Mouse (Mus musculus): ENCODE measurements around the gene Sppl2b. TPM values are rescaled to one million over a fixed set of nuclear protein-coding genes. Genes with fewer than 3 reads are reported as not detected.
A peak's percentile ranks its signal among the peaks of the same experiment; 100 is the strongest.

The Sppl2b gene
- polyA plus RNA-seq, 1 experiment from 2014 or later = 44.5 TPM

- Histone ChIP-seq H3K27me3 (0 out of 2 replicates have a peak, but pooled peaks cover 6% of the 10 kb centered on the region), H3K36me3 (no peaks in the 10 kb centered on the region), H3K9me3 (no peaks in the 10 kb centered on the region), H3K4me1 (no peaks in the 10 kb centered on the region), H3K4me3 (no peak overlapping the region), H3K9ac (no peak overlapping the region), H3K4me2 (no peak overlapping the region), H3K27ac (no peak overlapping the region)
- WGBS = 66% methylated on average over 2 of the region's 2 CpGs
- ATAC-seq (ENCODE audit: insufficient number of reproducible peaks, low FRiP score, low TSS enrichment, low read depth) = no peak
Measured at GRCm38 (mm10) chr10:80880901-80881300, 25.8 kb downstream of the Sppl2b start.

GRCm38 (mm10) chr10:80881301-80881700, 26.2 kb downstream of the Sppl2b start:
- 26% methylated on average over 10 of the region's 10 CpGs for WGBS
- Histone ChIP-seq H3K4me2 (no peak overlapping the region), H3K27ac (no peak overlapping the region), H3K4me3 (no peak overlapping the region), H3K36me3 (no peaks in the 10 kb centered on the region), H3K27me3 (0 out of 2 replicates have a peak, but pooled peaks cover 6% of the 10 kb centered on the region), H3K9ac (no peak overlapping the region), H3K9me3 (no peaks in the 10 kb centered on the region), H3K4me1 (no peaks in the 10 kb centered on the region)
- ATAC-seq (ENCODE audit: insufficient number of reproducible peaks, low FRiP score, low TSS enrichment, low read depth) = no peak

GRCm38 (mm10) chr10:80887181-80887580, 32.1 kb downstream of the Sppl2b start:
- Histone ChIP-seq H3K4me1 (no peaks in the 10 kb centered on the region), H3K9me3 (no peaks in the 10 kb centered on the region), H3K9ac (no peak overlapping the region), H3K36me3 (no peaks in the 10 kb centered on the region), H3K4me2 (no peak overlapping the region), H3K27ac (no peak overlapping the region), H3K27me3 (peaks cover 29% of the 10 kb centered on the region), H3K4me3 (no peak overlapping the region)
- ATAC-seq (ENCODE audit: insufficient number of reproducible peaks, low FRiP score, low TSS enrichment, low read depth) = no peak
- WGBS = 67% methylated on average over 11 of the region's 11 CpGs

- H3K36me3 ChIP-seq = peaks cover 11% of the 10 kb centered on the region
- H3K27ac ChIP-seq = no peak overlapping the region
- H3K4me2 ChIP-seq = no peak overlapping the region
- H3K4me3 ChIP-seq = no peak overlapping the region
- no peak for ATAC-seq (ENCODE audit: insufficient number of reproducible peaks, low FRiP score, low TSS enrichment, low read depth)
- no peak overlapping the region for H3K9ac ChIP-seq
- H3K27me3 ChIP-seq = peaks cover 2% of the 10 kb centered on the region; the same call in 1 of the 2 replicates
- H3K9me3 ChIP-seq = no peaks in the 10 kb centered on the region
- 83% methylated on average over 7 of the region's 7 CpGs for WGBS
- H3K4me1 ChIP-seq = peaks cover 20% of the 10 kb centered on the region
Measured at GRCm38 (mm10) chr10:80895100-80895499, 40.0 kb downstream of the Sppl2b start.

- ATAC-seq (ENCODE audit: insufficient number of reproducible peaks, low FRiP score, low TSS enrichment, low read depth) = no peak
- Histone ChIP-seq H3K9me3 (no peaks in the 10 kb centered on the region), H3K27me3 (no peaks in the 10 kb centered on the region), H3K4me3 (no peak overlapping the region), H3K4me1 (peaks cover 20% of the 10 kb centered on the region), H3K36me3 (peaks cover 11% of the 10 kb centered on the region), H3K4me2 (no peak overlapping the region), H3K9ac (no peak overlapping the region), H3K27ac (no peak overlapping the region)
- 83% methylated on average over 6 of the region's 6 CpGs for WGBS
Measured at GRCm38 (mm10) chr10:80895697-80896096, 40.6 kb downstream of the Sppl2b start.

- ATAC-seq (ENCODE audit: insufficient number of reproducible peaks, low FRiP score, low TSS enrichment, low read depth) = no peak
- H3K9me3 ChIP-seq = no peaks in the 10 kb centered on the region
- H3K4me1 ChIP-seq = peaks cover 24% of the 10 kb centered on the region
- no peaks in the 10 kb centered on the region for H3K27me3 ChIP-seq
- 66% methylated on average over 24 of the region's 24 CpGs for WGBS
- no peak overlapping the region for H3K4me3 ChIP-seq
- H3K36me3 ChIP-seq = peaks cover 16% of the 10 kb centered on the region
- H3K27ac ChIP-seq = no peak overlapping the region
- no peak overlapping the region for H3K9ac ChIP-seq
- no peak overlapping the region for H3K4me2 ChIP-seq
Measured at GRCm38 (mm10) chr10:80896581-80897485, 41.8 kb downstream of the Sppl2b start.

GRCm38 (mm10) chr10:80897861-80898510, 42.9 kb downstream of the Sppl2b start:
- Histone ChIP-seq H3K4me3 (no peak overlapping the region), H3K4me1 (peaks cover 24% of the 10 kb centered on the region), H3K9ac (0 out of 2 replicates have a peak overlapping the region, but pooled peaks have one; percentile 14), H3K27me3 (no peaks in the 10 kb centered on the region), H3K27ac (no peak overlapping the region), H3K4me2 (peak overlapping the region; percentile 25), H3K9me3 (no peaks in the 10 kb centered on the region), H3K36me3 (peaks cover 28% of the 10 kb centered on the region)
- WGBS = 36% methylated on average over 41 of the region's 41 CpGs
- no peak for ATAC-seq (ENCODE audit: insufficient number of reproducible peaks, low FRiP score, low TSS enrichment, low read depth)

GRCm38 (mm10) chr10:80899074-80899473, 44.0 kb downstream of the Sppl2b start:
- ATAC-seq (ENCODE audit: insufficient number of reproducible peaks, low FRiP score, low TSS enrichment, low read depth) = no peak
- 88% methylated on average over 8 of the region's 8 CpGs for whole genome bisulfite sequencing
- H3K27ac ChIP-seq = no peak overlapping the region
- H3K27me3 ChIP-seq = no peaks in the 10 kb centered on the region
- no peaks in the 10 kb centered on the region for H3K9me3 ChIP-seq
- peak overlapping the region; percentile 99 for H3K4me3 ChIP-seq
- H3K4me2 ChIP-seq = peak overlapping the region; percentile 89
- H3K9ac ChIP-seq = no peak overlapping the region
- peaks cover 39% of the 10 kb centered on the region for H3K36me3 ChIP-seq
- H3K4me1 ChIP-seq = peaks cover 24% of the 10 kb centered on the region

GRCm38 (mm10) chr10:80899591-80900317, 44.7 kb downstream of the Sppl2b start:
- no peaks in the 10 kb centered on the region for H3K9me3 ChIP-seq
- WGBS = 10% methylated on average over 25 of the region's 25 CpGs
- peak overlapping the region; percentile 87 for H3K27ac ChIP-seq
- peak overlapping the region; percentile 89 for H3K4me2 ChIP-seq
- ATAC-seq (ENCODE audit: insufficient number of reproducible peaks, low FRiP score, low TSS enrichment, low read depth) = no peak
- peak overlapping the region; percentile 99 for H3K4me3 ChIP-seq
- H3K27me3 ChIP-seq = no peaks in the 10 kb centered on the region
- peaks cover 24% of the 10 kb centered on the region for H3K4me1 ChIP-seq
- peaks cover 45% of the 10 kb centered on the region for H3K36me3 ChIP-seq
- H3K9ac ChIP-seq = peak overlapping the region; percentile 77

GRCm38 (mm10) chr10:80900318-80901247, 45.5 kb downstream of the Sppl2b start, which contains the start of gene Timm13:
Gene Timm13 (minus strand): TSS chr10:80900969.
- Histone ChIP-seq H3K4me2 (peak within 1 kb of the TSS; percentile 89), H3K36me3 (peaks cover 54% of the 10 kb centered on the region), H3K27me3 (no peaks in the 10 kb centered on the region), H3K4me3 (peak within 1 kb of the TSS; percentile 99), H3K4me1 (peaks cover 24% of the 10 kb centered on the region), H3K9ac (peak within 1 kb of the TSS; percentile 77), H3K27ac (peak within 1 kb of the TSS; percentile 87), H3K9me3 (no peaks in the 10 kb centered on the region)
- WGBS = under 1% methylated on average over 72 of the region's 72 CpGs
- peak; percentile 95 for ATAC-seq (ENCODE audit: insufficient number of reproducible peaks, low FRiP score, low TSS enrichment, low read depth)
